ENCODE assay signal across 22 mouse cellular contexts in the genomic region with DNA sequence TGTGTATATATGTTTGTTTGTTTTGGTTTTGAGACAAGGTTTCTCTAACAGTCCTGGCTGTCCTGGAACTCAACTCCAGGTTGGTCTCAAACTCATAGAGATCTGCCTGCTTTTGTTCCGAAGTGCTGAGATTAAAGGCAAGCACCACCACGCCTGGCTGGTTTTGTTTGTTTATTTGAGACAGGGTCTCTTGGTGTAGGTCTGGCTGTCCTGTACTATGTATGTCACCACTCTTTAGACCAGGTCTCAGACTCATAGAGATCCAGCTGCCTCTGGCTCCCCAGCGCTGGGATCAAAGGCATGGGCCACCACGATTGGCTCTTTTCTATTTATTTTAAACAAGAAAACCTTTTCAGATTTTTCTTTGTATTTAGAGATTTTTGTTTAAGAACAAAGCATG.
DNase-seq lines count a peak whose midpoint lies in the region; ATAC-seq lines count a peak whose summit lies in the region.
"Had no signal": no experiment of that assay in that cellular context is flagged by ENCODE, and none has a peak within 500 bp of the region (broad histone marks: within the 10 kb centered on the region; RNA-seq: fewer than 3 reads in every experiment).

No protein-coding gene starts in this region.

- H3K27me3 ChIP-seq in kidney, embryonic 14.5 days (ENCODE audit: control insufficient read depth, insufficient read depth, low read length), result no peaks in the 10 kb centered on the region
- H3K27me3 ChIP-seq in embryonic facial prominence, embryonic 11.5 days (ENCODE audit: control insufficient read depth, insufficient read depth, low read length), result no peaks in the 10 kb centered on the region
- H3K27me3 ChIP-seq in limb, embryonic 12.5 days, result no peaks in the 10 kb centered on the region
- H3K27me3 ChIP-seq: CH12.LX; intestine, embryonic 15.5 days; Patski had no signal

- no peak overlapping the region for H3K9ac ChIP-seq in kidney, embryonic 14.5 days (ENCODE audit: low read depth, low read length)
- no peak overlapping the region for H3K9ac ChIP-seq in embryonic facial prominence, embryonic 11.5 days (replicated peaks; ENCODE audit: low read length)
- no peak overlapping the region for H3K9ac ChIP-seq in limb, embryonic 12.5 days (replicated peaks)
- H3K9ac ChIP-seq: intestine, embryonic 15.5 days; liver, postnatal 0 days had no signal

- no peaks in the 10 kb centered on the region for H3K9me3 ChIP-seq in kidney, embryonic 14.5 days (ENCODE audit: control insufficient read depth, low read length)
- H3K9me3 ChIP-seq in embryonic facial prominence, embryonic 11.5 days (replicated peaks; ENCODE audit: control insufficient read depth, low read length), result no peaks in the 10 kb centered on the region
- H3K9me3 ChIP-seq in limb, embryonic 12.5 days, result no peaks in the 10 kb centered on the region
- H3K9me3 ChIP-seq: G1E; heart, embryonic 10.5 days; intestine, embryonic 15.5 days had no signal

- no peak overlapping the region for H3K27ac ChIP-seq in kidney, embryonic 14.5 days (ENCODE audit: low read depth, low read length)
- no peak overlapping the region for H3K27ac ChIP-seq in embryonic facial prominence, embryonic 11.5 days (replicated peaks; ENCODE audit: low read depth, low read length)
- 0 out of 2 replicates have a peak overlapping the region, but pooled peaks have one; percentile 26 for H3K27ac ChIP-seq in limb, embryonic 12.5 days
- H3K27ac ChIP-seq: intestine, embryonic 15.5 days; stomach, postnatal 0 days had no signal

- no peak for DNase-seq in kidney, adult 8-10 months
- peak; percentile 34 for DNase-seq in embryo, embryonic 10.5 days (ENCODE audit: low spot score)
- peak; percentile 18 for DNase-seq in embryonic facial prominence, embryonic 11.5 days (ENCODE audit: low spot score)
- DNase-seq in urinary bladder, postnatal 25 days (ENCODE audit: low spot score), result no peak
- no peak for DNase-seq in urinary bladder, postnatal 36 days (ENCODE audit: low spot score in 2 of 2)
- DNase-seq: adrenal gland, adult 2 months; B cell, adult 2 months; cerebellum, adult 18-20 months; cerebellum, postnatal 14 days; kidney, postnatal 10 days; liver, postnatal 0 days; lung, postnatal 14 days had no signal

- WGBS in kidney, embryonic 14.5 days, result 10% methylated on average over 4 of the region's 4 CpGs
- WGBS in embryonic facial prominence, embryonic 11.5 days, result 31% methylated on average over 4 of the region's 4 CpGs
- WGBS in limb, embryonic 12.5 days, result 14% methylated on average over 4 of the region's 4 CpGs

- no peak overlapping the region for H3K4me3 ChIP-seq in kidney, embryonic 14.5 days (ENCODE audit: low read length)
- H3K4me3 ChIP-seq in embryonic facial prominence, embryonic 11.5 days (ENCODE audit: low read depth, low read length), result no peak overlapping the region
- H3K4me3 ChIP-seq in limb, embryonic 12.5 days (replicated peaks), result no peak overlapping the region
- H3K4me3 ChIP-seq: heart, embryonic 10.5 days; intestine, embryonic 15.5 days had no signal

- H3K4me2 ChIP-seq in kidney, embryonic 14.5 days (replicated peaks; ENCODE audit: low read depth, low read length), result no peak overlapping the region
- H3K4me2 ChIP-seq in embryonic facial prominence, embryonic 11.5 days (ENCODE audit: low read depth, low read length), result no peak overlapping the region
- H3K4me2 ChIP-seq in limb, embryonic 12.5 days, result no peak overlapping the region
- H3K4me2 ChIP-seq: intestine, embryonic 15.5 days; liver, embryonic 11.5 days; midbrain, embryonic 11.5 days had no signal

- no peaks in the 10 kb centered on the region; the same call in 1 of the 2 replicates for H3K4me1 ChIP-seq in kidney, embryonic 14.5 days (ENCODE audit: control insufficient read depth, insufficient read depth, low read length)
- no peaks in the 10 kb centered on the region for H3K4me1 ChIP-seq in embryonic facial prominence, embryonic 11.5 days (ENCODE audit: control insufficient read depth, insufficient read depth, low read length)
- H3K4me1 ChIP-seq in limb, embryonic 12.5 days (replicated peaks), result peaks cover 5% of the 10 kb centered on the region
- H3K4me1 ChIP-seq: heart, embryonic 10.5 days; intestine, embryonic 15.5 days had no signal

- ATAC-seq in kidney, embryonic 14.5 days (ENCODE audit: low FRiP score, low TSS enrichment), result peak; percentile 75
- ATAC-seq in embryonic facial prominence, embryonic 11.5 days (replicated peaks; ENCODE audit: insufficient number of reproducible peaks, low FRiP score, low TSS enrichment, low read depth), result peak; percentile 56; the same call in 1 of the 2 replicates
- no peak for ATAC-seq in limb, embryonic 12.5 days (ENCODE audit: insufficient number of reproducible peaks, insufficient read depth, low FRiP score, low TSS enrichment, low read depth)
- ATAC-seq: intestine, embryonic 15.5 days; liver, postnatal 0 days; Patski had no signal

- no peaks in the 10 kb centered on the region for H3K36me3 ChIP-seq in kidney, embryonic 14.5 days (ENCODE audit: control insufficient read depth, insufficient read depth, low read length)
- H3K36me3 ChIP-seq in embryonic facial prominence, embryonic 11.5 days (replicated peaks; ENCODE audit: control insufficient read depth, insufficient read depth, low read depth, low read length), result no peaks in the 10 kb centered on the region
- H3K36me3 ChIP-seq in limb, embryonic 12.5 days, result no peaks in the 10 kb centered on the region
- H3K36me3 ChIP-seq: G1E; heart, embryonic 10.5 days; intestine, embryonic 15.5 days had no signal

Comparison
In these comparisons a context has a peak if more than half of its experiments do, and no peak if none do; other contexts are left out.
1. DNase-seq: peak in embryo, embryonic 10.5 days (single experiment) and embryonic facial prominence, embryonic 11.5 days (single experiment); none in kidney, adult 8-10 months (0 of 2), urinary bladder, postnatal 25 days (single experiment) and urinary bladder, postnatal 36 days (0 of 2).